Mouse (Mus musculus): ENCODE measurements around the gene Nol7. TPM values are rescaled to one million over a fixed set of nuclear protein-coding genes. Genes with fewer than 3 reads are reported as not detected.

Gene Nol7
- total and polyA plus RNA-seq, 3 experiments: 165 to 329 (median 260) TPM

GRCm38 (mm10) chr13:43452177-43452576 is 54.0 kb downstream of the Nol7 start:
- H3K9ac ChIP-seq (ENCODE audit: insufficient read depth, low read depth): no peak overlapping the region
- TF ChIP-seq TBP (conservative IDR thresholded peaks at IDR 0.05; ENCODE audit: low read depth, low read length) (no peak), MAFK (IDR thresholded peaks at IDR 0.05; ENCODE audit: insufficient replicate concordance, low read length) (no peak), CTCF (conservative IDR thresholded peaks at IDR 0.05 in 1 of 2, IDR thresholded peaks at IDR 0.05 in 1 of 2; ENCODE audit: low read depth in 2 of 2, low read length in 2 of 2) (no peak), ZC3H11A (IDR thresholded peaks at IDR 0.05; ENCODE audit: low read depth, low read length) (no peak), POLR2AphosphoS2 (IDR thresholded peaks at IDR 0.05; ENCODE audit: low read depth, low read length) (no peak), CHD1 (IDR thresholded peaks at IDR 0.05; ENCODE audit: low read depth, low read length) (no peak), IRF4 (IDR thresholded peaks at IDR 0.05; ENCODE audit: low read depth, low read length) (no peak), SIN3A (IDR thresholded peaks at IDR 0.05; ENCODE audit: low read length) (no peak), KAT2A (IDR thresholded peaks at IDR 0.05; ENCODE audit: insufficient replicate concordance, low read length) (no peak), EP300 (IDR thresholded peaks at IDR 0.05; ENCODE audit: low read length) (no peak), MEF2A (IDR thresholded peaks at IDR 0.05; ENCODE audit: borderline replicate concordance, low read depth, low read length) (no peak), USF1 (IDR thresholded peaks at IDR 0.05; ENCODE audit: low read depth, low read length) (no peak), RCOR1 (conservative IDR thresholded peaks at IDR 0.05; ENCODE audit: low read depth, low read length) (no peak), CHD2 (IDR thresholded peaks at IDR 0.05; ENCODE audit: low read length) (no peak), POLR2A (IDR thresholded peaks at IDR 0.05; ENCODE audit: low read depth, low read length) (no peak), NELFE (IDR thresholded peaks at IDR 0.05; ENCODE audit: low read depth, low read length) (no peak), JUN (IDR thresholded peaks at IDR 0.05; ENCODE audit: insufficient read depth, low read depth, low read length) (no peak), ELF1 (IDR thresholded peaks at IDR 0.05; ENCODE audit: low read depth, low read length) (no peak)
- dilution Hi-C loops (cut with MboI; ENCODE audit: extremely low pct_ligation_motif_present, extremely low pct_unique_long_range_greater_than_20kb, low sequenced_read_pairs): no loop called here
- H3K36me3 ChIP-seq (replicated peaks in 1 of 2; ENCODE audit: control insufficient read depth in 1 of 2, insufficient read depth in 1 of 2, low read length in 1 of 2): peaks cover 0 to 14% of the 10 kb centered on the region in 2 experiments
- H3K27me3 ChIP-seq (replicated peaks): no peaks in the 10 kb centered on the region
- H3K4me2 ChIP-seq (ENCODE audit: insufficient read depth, low read depth, poor library complexity, severe bottlenecking): no peak overlapping the region
- H3K79me2 ChIP-seq (replicated peaks; ENCODE audit: control insufficient read depth, extremely low read depth, insufficient read depth, poor library complexity, severe bottlenecking): peaks cover 17% of the 10 kb centered on the region
- DNase-seq (ENCODE audit: extremely low read depth): no peak
- in situ Hi-C loops (cut with MboI; ENCODE audit: low pct_ligation_motif_present, low pct_unique_long_range_greater_than_20kb, low sequenced_read_pairs): no loop called here
- H3K4me1 ChIP-seq (ENCODE audit: control insufficient read depth in 1 of 2, insufficient read depth in 2 of 2): peaks cover 15 to 78% of the 10 kb centered on the region in 2 experiments
- no peak overlapping the region for H3K4me3 ChIP-seq (replicated peaks in 1 of 3; ENCODE audit: low read depth in 2 of 3, low read length in 2 of 3, poor library complexity in 1 of 3)
- no peaks in the 10 kb centered on the region for H3K9me3 ChIP-seq (replicated peaks; ENCODE audit: low read length)
- H3K27ac ChIP-seq (ENCODE audit: insufficient read depth, low read depth): no peak overlapping the region

- H3K79me2 ChIP-seq (replicated peaks; ENCODE audit: control insufficient read depth, extremely low read depth, insufficient read depth, poor library complexity, severe bottlenecking): peaks cover 17% of the 10 kb centered on the region
- H3K4me1 ChIP-seq (ENCODE audit: control insufficient read depth in 1 of 2, insufficient read depth in 2 of 2): peaks cover 10 to 77% of the 10 kb centered on the region in 2 experiments
- no peak for TF ChIP-seq USF2 (conservative IDR thresholded peaks at IDR 0.05; ENCODE audit: low read depth, low read length)
- peak; percentile 61; the same call in 1 of the 2 replicates for TF ChIP-seq IRF4 (IDR thresholded peaks at IDR 0.05; ENCODE audit: low read depth, low read length)
- peak; percentile 41; the same call in 1 of the 2 replicates for TF ChIP-seq EP300 (IDR thresholded peaks at IDR 0.05; ENCODE audit: low read length)
- no peak for TF ChIP-seq BHLHE40 (IDR thresholded peaks at IDR 0.05; ENCODE audit: low read depth, low read length)
- peak; percentile 56 for TF ChIP-seq CHD2 (IDR thresholded peaks at IDR 0.05; ENCODE audit: low read length)
- TF ChIP-seq MEF2A (IDR thresholded peaks at IDR 0.05; ENCODE audit: borderline replicate concordance, low read depth, low read length): 0 out of 2 replicates have a peak, but pooled peaks have one; percentile 49
- no peaks in the 10 kb centered on the region for H3K9me3 ChIP-seq (replicated peaks; ENCODE audit: low read length)
- dilution Hi-C loops (cut with MboI; ENCODE audit: extremely low pct_ligation_motif_present, extremely low pct_unique_long_range_greater_than_20kb, low sequenced_read_pairs) (no loop called here), in situ Hi-C loops (cut with MboI; ENCODE audit: low pct_ligation_motif_present, low pct_unique_long_range_greater_than_20kb, low sequenced_read_pairs) (no loop called here)
- peak overlapping the region; percentile 71 for H3K4me2 ChIP-seq (ENCODE audit: insufficient read depth, low read depth, poor library complexity, severe bottlenecking)
- no peak for DNase-seq (ENCODE audit: extremely low read depth)
- H3K9ac ChIP-seq (ENCODE audit: insufficient read depth, low read depth): peak overlapping the region; percentile 6; the same call in 1 of the 2 replicates
- 0 out of 2 replicates have a peak overlapping the region, but pooled peaks have one; percentile 10 for H3K27ac ChIP-seq (ENCODE audit: insufficient read depth, low read depth)
- H3K4me3 ChIP-seq (replicated peaks in 1 of 3; ENCODE audit: low read depth in 2 of 3, low read length in 2 of 3, poor library complexity in 1 of 3): peak overlapping the region in 1 of 3 experiments; percentile 40
- no peaks in the 10 kb centered on the region for H3K27me3 ChIP-seq (replicated peaks)
- H3K36me3 ChIP-seq (replicated peaks in 1 of 2; ENCODE audit: control insufficient read depth in 1 of 2, insufficient read depth in 1 of 2, low read length in 1 of 2): peaks cover 0 to 14% of the 10 kb centered on the region in 2 experiments
These were observed 54.8 kb downstream of the Nol7 start for GRCm38 (mm10) chr13:43452843-43453605.
